Mouse (Mus musculus) kidney, adult 2 months (tissue): Measurements from ENCODE around the gene Ptpn11. TPM values are rescaled to one million over a fixed set of nuclear protein-coding genes. Genes with fewer than 3 reads are reported as not detected.
"Not testable (repeated sequence)": the region's sequence is repeated elsewhere in the genome, so short reads cannot be mapped to it uniquely, and the experiment has no call there.

Source experiments
- DNase-seq: peaks from one replicate; pipeline ENCODE4 v3.0.0; 2021
- H3K27ac ChIP-seq: fragments of 200-500 bp; 2 replicates; pipeline ENCODE4 v1.5.1; 2012; ENCODE audit warnings: low read depth, low read length, control low read depth, inconsistent platforms; ENCODE audit not compliant: insufficient read depth
- H3K27me3 ChIP-seq: fragments of 200-500 bp; replicated peaks from 2 replicates; pipeline ENCODE4 v1.6.1; 2012; ENCODE audit warnings: mild to moderate bottlenecking, moderate library complexity, low read length, inconsistent platforms; ENCODE audit not compliant: control insufficient read depth, insufficient read depth
- H3K36me3 ChIP-seq: fragments of 200-500 bp; 2 replicates; pipeline ENCODE4 v1.6.1; 2012; ENCODE audit warnings: mild to moderate bottlenecking, moderate library complexity, low read length, inconsistent platforms; ENCODE audit not compliant: control insufficient read depth, insufficient read depth
- H3K4me1 ChIP-seq: fragments of 200-500 bp; 2 replicates; pipeline ENCODE4 v1.6.1; 2011; ENCODE audit warnings: low read length; ENCODE audit not compliant: control insufficient read depth, insufficient read depth
- H3K4me3 ChIP-seq: fragments of 200-500 bp; 2 replicates; pipeline ENCODE4 v1.5.1; 2011; ENCODE audit warnings: mild to moderate bottlenecking, low read depth, low read length, control low read depth; ENCODE audit not compliant: insufficient read depth
- CTCF ChIP-seq: fragments of 200-500 bp; conservative IDR thresholded peaks from 2 replicates; pipeline ENCODE4 v1.5.1; 2011; ENCODE audit warnings: low read depth, mild to moderate bottlenecking, control low read depth, low read length, moderate library complexity, mixed read lengths; ENCODE audit not compliant: insufficient read depth, insufficient read length
- POLR2A ChIP-seq: fragments of 200-500 bp; IDR thresholded peaks from one replicate; pipeline ENCODE4 v1.6.1; 2011; ENCODE audit warnings: low read depth, low read length, control low read depth
- WGBS: fragments of 180-500 bp; shearing (Covaris S2); methylation state at CpG from one replicate; pipeline ENCODE4 v1.1.7; 2018; 5-methylcytosine and 5-hydroxymethylcytosine counted together
- polyA plus RNA-seq: library from polyadenylated mRNA; depleted of rRNA; stranded (reverse); fragments of >200 nt; gene quantifications from 2 replicates; pipeline ENCODE4 v1.2.3, GENCODE M21; 2012

The Ptpn11 gene
- polyA plus RNA-seq, 1 experiment = 32.4 TPM

GRCm38 (mm10) chr5:121215380-121216125 is 24.4 kb upstream of the Ptpn11 start:
- TF ChIP-seq POLR2A (no peak), CTCF (peak; percentile 94)
- Histone ChIP-seq H3K27ac (no peak overlapping the region), H3K4me3 (no peak overlapping the region), H3K4me1 (no peaks in the 10 kb centered on the region), H3K36me3 (peaks cover 1% of the 10 kb centered on the region; the same call in 1 of the 2 replicates), H3K27me3 (no peaks in the 10 kb centered on the region)
- peak; percentile 72 for DNase-seq
- WGBS = 52% methylated on average over 13 of the region's 13 CpGs

- Histone ChIP-seq H3K4me1 (no peaks in the 10 kb centered on the region), H3K4me3 (no peak overlapping the region), H3K36me3 (peaks cover 1% of the 10 kb centered on the region), H3K27ac (no peak overlapping the region), H3K27me3 (no peaks in the 10 kb centered on the region)
- 54% methylated on average over 7 of the region's 7 CpGs for WGBS
- no peak for DNase-seq
- no peak for TF ChIP-seq CTCF
- TF ChIP-seq POLR2A = no peak
Observed at GRCm38 (mm10) chr5:121214707-121215106, 23.5 kb upstream of the Ptpn11 start.

- 91% methylated on average over 6 of the region's 6 CpGs for WGBS
- DNase-seq = no peak
- no peaks in the 10 kb centered on the region for H3K4me1 ChIP-seq
- no peak overlapping the region for H3K27ac ChIP-seq
- TF ChIP-seq CTCF (no peak), POLR2A (no peak)
- H3K27me3 ChIP-seq = no peaks in the 10 kb centered on the region
- peaks cover 10% of the 10 kb centered on the region for H3K36me3 ChIP-seq
- no peak overlapping the region for H3K4me3 ChIP-seq
Observed at GRCm38 (mm10) chr5:121212108-121212507, 20.9 kb upstream of the Ptpn11 start.

DNA sequence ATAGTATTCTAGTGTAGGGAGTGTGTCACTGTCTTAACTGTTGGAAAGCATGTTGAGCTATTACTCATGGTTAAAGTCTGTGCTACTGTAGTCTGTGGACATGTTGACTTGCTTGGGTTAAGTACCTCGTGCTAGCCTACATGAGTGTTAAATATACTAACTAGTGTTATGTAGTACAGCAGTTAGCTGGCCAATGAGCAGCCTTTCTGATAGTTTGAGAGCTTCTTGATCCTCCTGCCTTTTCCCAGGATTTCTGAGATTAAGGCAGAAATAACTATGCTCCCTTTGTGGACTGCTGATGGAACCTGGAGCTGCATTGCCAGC is 19.4 kb upstream of the Ptpn11 start:
- 84% methylated on average over 1 of the region's 1 CpGs for WGBS
- TF ChIP-seq CTCF (no peak), POLR2A (no peak)
- Histone ChIP-seq H3K4me1 (0 out of 2 replicates have a peak, but pooled peaks cover 4% of the 10 kb centered on the region), H3K36me3 (peaks cover 15% of the 10 kb centered on the region), H3K27ac (no peak overlapping the region), H3K4me3 (no peak overlapping the region), H3K27me3 (no peaks in the 10 kb centered on the region)
- no peak for DNase-seq

DNA sequence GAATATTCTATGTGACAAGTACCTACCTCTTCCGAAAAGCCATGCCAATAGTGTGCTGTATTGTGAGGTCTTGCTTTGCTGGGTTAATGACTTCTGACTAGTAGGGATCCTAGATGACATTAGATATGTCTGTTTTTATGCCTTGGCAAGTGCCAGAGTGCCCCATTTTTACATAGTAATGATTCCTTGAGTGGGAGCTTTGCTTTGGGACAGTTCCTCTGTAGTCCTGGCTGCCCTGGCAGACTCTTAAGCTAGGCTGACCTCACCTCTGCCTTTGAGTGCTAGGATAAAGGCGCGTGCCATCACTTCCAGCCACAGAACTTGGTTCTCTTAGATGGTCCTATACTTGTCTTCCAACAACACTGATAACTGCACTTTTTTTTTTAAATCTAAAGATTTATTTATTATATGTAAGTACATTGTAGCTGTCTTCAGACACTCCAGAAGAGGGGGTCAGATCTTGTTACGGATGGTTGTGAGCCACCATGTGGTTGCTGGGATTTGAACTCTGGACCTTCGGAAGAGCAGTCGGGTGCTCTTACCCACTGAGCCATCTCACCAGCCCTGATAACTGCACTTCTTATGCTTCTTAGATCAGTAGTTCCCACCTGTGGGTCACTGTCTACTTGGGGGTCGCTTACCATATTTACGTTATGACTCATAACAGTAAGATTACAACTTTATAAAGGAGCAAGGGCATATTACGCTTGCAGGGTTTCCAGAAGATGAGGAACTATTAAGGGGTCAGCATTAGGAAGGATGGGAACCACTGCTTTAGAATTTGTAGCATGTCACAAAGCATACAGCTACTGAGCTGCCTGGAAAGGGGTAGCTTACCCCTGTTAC is 18.8 kb upstream of the Ptpn11 start:
- peaks cover 15% of the 10 kb centered on the region for H3K36me3 ChIP-seq
- 87% methylated on average over 9 of the region's 9 CpGs for WGBS
- no peak for TF ChIP-seq POLR2A
- no peak for TF ChIP-seq CTCF

DNA sequence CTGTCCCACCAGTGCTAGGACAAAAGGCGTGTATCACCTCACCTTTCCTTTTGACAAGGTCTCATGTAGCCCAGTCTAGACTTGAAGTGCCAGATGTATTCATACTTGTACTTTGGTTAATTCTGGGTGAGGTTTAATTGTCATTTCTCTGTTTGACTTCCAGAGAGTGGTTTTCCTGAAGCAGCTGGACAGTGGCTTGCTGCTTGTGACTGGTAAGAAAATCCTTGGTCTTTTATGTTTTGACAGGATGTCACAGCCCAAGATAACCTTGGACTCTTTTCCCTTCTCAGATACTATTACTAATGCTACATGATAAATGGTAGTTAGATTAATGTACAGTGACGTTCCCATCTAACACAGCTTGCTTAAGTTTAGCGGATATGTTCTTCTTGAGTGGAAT is 15.8 kb upstream of the Ptpn11 start:
- no peak for DNase-seq
- H3K27ac ChIP-seq = no peak overlapping the region
- TF ChIP-seq CTCF (no peak), POLR2A (no peak)
- no peak overlapping the region for H3K4me3 ChIP-seq
- H3K27me3 ChIP-seq = no peaks in the 10 kb centered on the region
- peaks cover 4% of the 10 kb centered on the region; the same call in 1 of the 2 replicates for H3K4me1 ChIP-seq
- WGBS = 57% methylated on average over 3 of the region's 3 CpGs
- peaks cover 14% of the 10 kb centered on the region for H3K36me3 ChIP-seq

More for the DNA sequence above, 18.8 kb upstream of the Ptpn11 start:
- H3K27ac ChIP-seq = no peak overlapping the region
- H3K27me3 ChIP-seq = no peaks in the 10 kb centered on the region
- H3K4me3 ChIP-seq = no peak overlapping the region
- peaks cover 4% of the 10 kb centered on the region; the same call in 1 of the 2 replicates for H3K4me1 ChIP-seq
- no peak for DNase-seq

DNA sequence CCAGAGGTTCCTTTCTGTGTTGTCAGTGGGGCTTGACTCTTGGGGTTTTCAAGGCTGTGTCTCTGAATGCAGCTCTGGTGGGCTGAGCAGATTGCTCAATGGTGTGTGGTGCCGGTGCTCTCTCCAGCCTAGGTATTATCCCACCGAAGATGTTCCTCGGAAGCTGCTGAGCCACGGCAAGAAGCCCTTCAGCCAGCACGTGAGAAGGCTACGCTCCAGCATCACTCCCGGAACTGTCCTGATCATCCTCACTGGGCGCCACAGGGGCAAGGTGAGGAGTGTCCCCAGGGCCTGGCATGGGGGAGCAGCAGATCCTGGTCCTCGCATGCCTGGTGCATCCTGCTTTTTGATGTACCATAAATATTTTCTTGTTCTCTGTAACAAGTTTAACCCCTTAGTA is 15.3 kb upstream of the Ptpn11 start:
- WGBS = 56% methylated on average over 9 of the region's 9 CpGs
- H3K36me3 ChIP-seq = peaks cover 14% of the 10 kb centered on the region
- H3K4me1 ChIP-seq = peaks cover 4% of the 10 kb centered on the region; the same call in 1 of the 2 replicates
- DNase-seq = no peak
- H3K27ac ChIP-seq = no peak overlapping the region
- H3K4me3 ChIP-seq = no peak overlapping the region
- TF ChIP-seq CTCF = no peak
- no peak for TF ChIP-seq POLR2A
- H3K27me3 ChIP-seq = no peaks in the 10 kb centered on the region

GRCm38 (mm10) chr5:121205537-121206130 is 14.4 kb upstream of the Ptpn11 start:
- 55% methylated on average over 9 of the region's 10 CpGs for WGBS
- not testable (repeated sequence) for DNase-seq, H3K27me3 ChIP-seq, H3K4me1 ChIP-seq, H3K27ac ChIP-seq, H3K4me3 ChIP-seq
- peaks cover 14% of the 10 kb centered on the region for H3K36me3 ChIP-seq
